8 mouse cellular contexts compared by ENCODE assay signal in the genomic region with DNA sequence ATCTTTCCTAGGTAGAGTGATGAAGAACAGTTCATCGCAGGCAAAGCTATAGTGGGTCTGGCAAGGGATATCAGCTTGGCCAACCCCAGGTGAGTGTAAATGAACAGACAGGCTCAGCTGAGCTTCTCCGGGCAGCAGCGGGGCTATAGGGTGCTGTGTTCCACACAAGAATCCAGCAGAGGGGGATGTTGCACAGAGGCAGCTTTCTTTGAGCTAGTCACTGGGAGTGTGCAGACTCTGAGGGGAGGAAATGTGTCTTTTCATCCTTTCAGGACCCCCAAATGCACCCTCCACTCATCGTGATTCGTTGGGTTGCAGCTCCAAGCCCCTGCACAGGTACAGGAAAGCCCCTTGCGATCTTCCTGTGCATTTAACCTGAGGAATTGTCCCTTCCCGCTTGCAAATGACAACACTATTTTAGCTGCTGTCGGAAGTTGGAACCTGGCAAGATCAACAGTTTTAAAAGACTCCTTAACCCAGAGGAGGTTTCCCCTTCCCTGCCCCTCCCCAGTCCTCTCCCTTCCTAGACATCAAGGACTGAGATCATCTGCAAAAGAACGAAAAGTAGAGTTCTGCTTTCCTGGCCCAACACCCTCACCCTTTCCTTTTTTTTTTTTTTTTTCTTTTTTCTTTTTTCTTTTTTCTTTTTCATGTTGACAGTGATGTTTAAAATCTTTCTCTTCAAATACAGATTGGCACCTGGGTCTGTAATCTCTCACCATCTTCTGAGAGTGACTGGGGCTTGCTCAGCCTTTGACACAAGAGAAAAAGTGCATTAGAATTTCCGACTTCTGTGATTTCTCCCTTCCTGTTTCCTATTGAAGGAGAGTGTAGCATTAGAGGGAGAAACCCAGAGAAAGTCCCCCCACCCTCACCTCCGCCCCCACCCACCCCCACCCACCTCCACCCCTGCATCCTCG.
DNase-seq lines count a peak whose midpoint lies in the region; ATAC-seq and TF ChIP-seq lines count a peak whose summit lies in the region.
"Had no signal": no experiment of that assay in that cellular context is flagged by ENCODE, and none has a peak within 500 bp of the region (broad histone marks: within the 10 kb centered on the region; RNA-seq: fewer than 3 reads in every experiment).

No protein-coding gene starts in this region.

- no peak overlapping the region for H3K27ac ChIP-seq in cortical plate, adult 2 months (ENCODE audit: insufficient read depth, low read length)
- H3K27ac ChIP-seq in midbrain, embryonic 14.5 days (replicated peaks; ENCODE audit: low read depth, low read length), result no peak overlapping the region

- no peak overlapping the region for H3K4me2 ChIP-seq in midbrain, embryonic 14.5 days (ENCODE audit: low read length)

- no peak overlapping the region for H3K4me3 ChIP-seq in cortical plate, adult 2 months (ENCODE audit: insufficient read depth, low read length)
- H3K4me3 ChIP-seq in midbrain, embryonic 14.5 days (replicated peaks; ENCODE audit: low read depth, low read length), result no peak overlapping the region
- H3K4me3 ChIP-seq: myocyte had no signal

- no peak for TF ChIP-seq POLR2A in cortical plate, adult 2 months (IDR thresholded peaks at IDR 0.05; ENCODE audit: extremely low read depth, insufficient read depth, low read length)

- intact Hi-C loops in gastrocnemius, postnatal 14 days (cut with DNase I; ENCODE audit: low total_unique reads), result loop anchor here (5.0 to 10.0 kb wide), 2 partner anchors 286 to 799 kb away; no protein-coding TSS in a partner anchor
- intact Hi-C loops in left cerebral cortex, postnatal 36 days (cut with DNase I), result loop anchor here (2.0 to 5.0 kb wide), 3 partner anchors 281 to 919 kb away; no protein-coding TSS in a partner anchor

- H3K9me3 ChIP-seq in midbrain, embryonic 14.5 days (ENCODE audit: control insufficient read depth, low read length), result no peaks in the 10 kb centered on the region

- H3K4me1 ChIP-seq in cortical plate, adult 2 months (ENCODE audit: control insufficient read depth, insufficient read depth, low read length), result no peaks in the 10 kb centered on the region
- no peaks in the 10 kb centered on the region for H3K4me1 ChIP-seq in midbrain, embryonic 14.5 days (ENCODE audit: control insufficient read depth, insufficient read depth, low read length)

- H3K36me3 ChIP-seq in midbrain, embryonic 14.5 days (ENCODE audit: control insufficient read depth, insufficient read depth, low read length), result no peaks in the 10 kb centered on the region

- WGBS in midbrain, embryonic 14.5 days, result 37% methylated on average over 12 of the region's 12 CpGs

- peak; percentile 55 to 57 for DNase-seq in adrenal gland, adult 18-20 months (ENCODE audit: low spot score in 2 of 2)
- DNase-seq in gastrocnemius, postnatal 14 days, result peak; percentile 53
- peak; percentile 60 for DNase-seq in kidney, adult 18-20 months
- DNase-seq in left cerebral cortex, postnatal 36 days (ENCODE audit: low spot score in 2 of 2), result peak; percentile 43 to 67
- DNase-seq in midbrain, embryonic 14.5 days, result peak; percentile 86
- peak; percentile 11 to 59 for DNase-seq in spleen, postnatal 10 days (ENCODE audit: low spot score in 2 of 2)

- no peak overlapping the region for H3K9ac ChIP-seq in midbrain, embryonic 14.5 days (replicated peaks; ENCODE audit: low read length)

- ATAC-seq in midbrain, embryonic 14.5 days (ENCODE audit: low FRiP score, low TSS enrichment), result 0 out of 2 replicates have a peak, but pooled peaks have one; percentile 50

- peak; percentile 87 for TF ChIP-seq CTCF in cortical plate, adult 2 months (IDR thresholded peaks at IDR 0.05; ENCODE audit: extremely low read depth, insufficient read depth, low read length)

- H3K27me3 ChIP-seq in midbrain, embryonic 14.5 days (ENCODE audit: control insufficient read depth, insufficient read depth, low read length), result no peaks in the 10 kb centered on the region

Comparison
In these comparisons a context has a peak if more than half of its experiments do, and no peak if none do; other contexts are left out.
1. DNase-seq: peak in every context shown above with its lines; median percentile 86 in midbrain, embryonic 14.5 days; 60 in kidney, adult 18-20 months; 56 in adrenal gland, adult 18-20 months; 55 in left cerebral cortex, postnatal 36 days; 53 in gastrocnemius, postnatal 14 days; 35 in spleen, postnatal 10 days.